In genomic region chr3:88983921-88984381, GRCm38 (mm10) we compare ENCODE assay signal across 11 mouse cellular contexts. TPM values are rescaled to one million over a fixed set of nuclear protein-coding genes. Genes with fewer than 3 reads are reported as not detected.
A peak's percentile ranks its signal among the peaks of the same experiment; 100 is the strongest.
DNase-seq lines count a peak whose midpoint lies in the region; ATAC-seq and TF ChIP-seq lines count a peak whose summit lies in the region.
"Had no signal": no experiment of that assay in that cellular context is flagged by ENCODE, and none has a peak within 500 bp of the region (broad histone marks: within the 10 kb centered on the region; RNA-seq: fewer than 3 reads in every experiment).

No protein-coding gene starts in this region.

- DNase-seq in frontal cortex, postnatal 14 days (ENCODE audit: low spot score in 2 of 2), result no peak
- peak; percentile 13 for DNase-seq in ovary, adult 18-20 months (ENCODE audit: low spot score)
- no peak for DNase-seq in ovary, postnatal 10 days (ENCODE audit: low spot score)
- peak; percentile 80 for DNase-seq in fibroblast of lung, adult 2 months (ENCODE audit: low read depth)
- DNase-seq in midbrain, embryonic 10.5 days (ENCODE audit: low spot score), result no peak

- no peaks in the 10 kb centered on the region for H3K27me3 ChIP-seq in intestine, embryonic 16.5 days (replicated peaks; ENCODE audit: control insufficient read depth, insufficient read depth, low read length)
- no peaks in the 10 kb centered on the region for H3K27me3 ChIP-seq in midbrain, embryonic 10.5 days (ENCODE audit: low read depth, poor library complexity, severe bottlenecking)

- H3K36me3 ChIP-seq in intestine, embryonic 16.5 days (ENCODE audit: control insufficient read depth, insufficient read depth, low read length), result peaks cover 4% of the 10 kb centered on the region; the same call in 1 of the 2 replicates
- H3K36me3 ChIP-seq in midbrain, embryonic 10.5 days, result peaks cover 65% of the 10 kb centered on the region

- no peak for TF ChIP-seq POLR2A in olfactory bulb, adult 2 months (IDR thresholded peaks at IDR 0.05; ENCODE audit: insufficient read depth, low read depth, low read length)

- no peaks in the 10 kb centered on the region for H3K9me3 ChIP-seq in intestine, embryonic 16.5 days (ENCODE audit: control insufficient read depth, low read length)
- H3K9me3 ChIP-seq in midbrain, embryonic 10.5 days (replicated peaks), result no peaks in the 10 kb centered on the region
- H3K9me3 ChIP-seq: limb, embryonic 10.5 days had no signal

- H3K9ac ChIP-seq in intestine, embryonic 16.5 days (ENCODE audit: low read depth, low read length), result no peak overlapping the region

- no peak overlapping the region for H3K4me3 ChIP-seq in olfactory bulb, adult 2 months (ENCODE audit: insufficient read depth, low read depth, low read length)
- H3K4me3 ChIP-seq in intestine, embryonic 16.5 days (ENCODE audit: low read length), result no peak overlapping the region
- no peak overlapping the region for H3K4me3 ChIP-seq in midbrain, embryonic 10.5 days
- H3K4me3 ChIP-seq: heart, adult 2 months; limb, embryonic 10.5 days had no signal

- H3K27ac ChIP-seq in olfactory bulb, adult 2 months (ENCODE audit: insufficient read depth, low read depth, low read length), result peak overlapping the region; percentile 71
- no peak overlapping the region for H3K27ac ChIP-seq in intestine, embryonic 16.5 days (ENCODE audit: low read length)
- H3K27ac ChIP-seq in midbrain, embryonic 10.5 days (replicated peaks), result no peak overlapping the region
- H3K27ac ChIP-seq: heart, adult 2 months; limb, embryonic 10.5 days had no signal

- 18% methylated on average over 4 of the region's 4 CpGs for WGBS in olfactory bulb, adult 2 months
- WGBS in intestine, embryonic 16.5 days, result 60% methylated on average over 4 of the region's 4 CpGs
- WGBS in midbrain, embryonic 10.5 days, result 68% methylated on average over 4 of the region's 4 CpGs

- no peak for TF ChIP-seq CTCF in olfactory bulb, adult 2 months (IDR thresholded peaks at IDR 0.05; ENCODE audit: insufficient read depth, low read depth, low read length)

- peaks cover 4% of the 10 kb centered on the region for H3K4me1 ChIP-seq in olfactory bulb, adult 2 months (ENCODE audit: control insufficient read depth, insufficient read depth, low read length)
- H3K4me1 ChIP-seq in intestine, embryonic 16.5 days (ENCODE audit: control insufficient read depth, insufficient read depth, low read length), result no peaks in the 10 kb centered on the region
- no peaks in the 10 kb centered on the region for H3K4me1 ChIP-seq in midbrain, embryonic 10.5 days
- H3K4me1 ChIP-seq: limb, embryonic 10.5 days had no signal

- no peak overlapping the region for H3K4me2 ChIP-seq in intestine, embryonic 16.5 days (ENCODE audit: low read depth, low read length)

- peak; percentile 27; the same call in 1 of the 2 replicates for ATAC-seq in frontal cortex, adult (ENCODE audit: low TSS enrichment)
- ATAC-seq in intestine, embryonic 16.5 days, result no peak
- ATAC-seq: intestine, postnatal 0 days had no signal

RNA-seq across cellular contexts. Expression of gene Dap3, which starts 33.0 kb away (rescaled TPM):
- polyA plus RNA-seq in olfactory bulb, adult 2 months (2012; ENCODE audit: insufficient read depth, insufficient read length, low replicate concordance, missing spikeins), result not detected in 2 replicates
- polyA plus RNA-seq in intestine, embryonic 16.5 days (2015; fragmentation: Nextera tagmentation; extraction: Ambion mirVana), result 162 and 165 TPM in 2 replicates
- polyA plus RNA-seq in midbrain, embryonic 10.5 days (2016; fragmentation: Nextera tagmentation; extraction: Ambion mirVana), result 131 TPM in 2 replicates

RNA-seq across cellular contexts. Expression of gene Ash1l, which starts 33.5 kb away (rescaled TPM):
- polyA plus RNA-seq in olfactory bulb, adult 2 months (2012; ENCODE audit: insufficient read depth, insufficient read length, low replicate concordance, missing spikeins), result 107 TPM in 1 of 2 replicates, not detected in the other
- polyA plus RNA-seq in intestine, embryonic 16.5 days (2015; fragmentation: Nextera tagmentation; extraction: Ambion mirVana), result 13.1 and 13.8 TPM in 2 replicates
- polyA plus RNA-seq in midbrain, embryonic 10.5 days (2016; fragmentation: Nextera tagmentation; extraction: Ambion mirVana), result 13.4 and 14.3 TPM in 2 replicates

Comparison
In these comparisons a context has a peak if more than half of its experiments do, and no peak if none do; other contexts are left out.
1. DNase-seq: peak in ovary, adult 18-20 months (single experiment) and fibroblast of lung, adult 2 months (single experiment); none in frontal cortex, postnatal 14 days (0 of 2), ovary, postnatal 10 days (single experiment) and midbrain, embryonic 10.5 days (single experiment).